Mouse (Mus musculus) cerebellum, adult 2 months (tissue): ENCODE measurements around the gene Sfn.

Source experiments
- CTCF ChIP-seq: fragments of 200-500 bp; IDR thresholded peaks from 2 replicates; pipeline ENCODE4 v1.5.1; 2011; ENCODE audit warnings: low read depth, mild to moderate bottlenecking, control low read depth, low read length, moderate library complexity, borderline replicate concordance; ENCODE audit not compliant: insufficient read depth
- POLR2A ChIP-seq: fragments of 200-500 bp; IDR thresholded peaks from 2 replicates; pipeline ENCODE4 v1.6.1; 2011; ENCODE audit warnings: low read length, control low read depth, borderline replicate concordance; ENCODE audit not compliant: insufficient read depth

DNA sequence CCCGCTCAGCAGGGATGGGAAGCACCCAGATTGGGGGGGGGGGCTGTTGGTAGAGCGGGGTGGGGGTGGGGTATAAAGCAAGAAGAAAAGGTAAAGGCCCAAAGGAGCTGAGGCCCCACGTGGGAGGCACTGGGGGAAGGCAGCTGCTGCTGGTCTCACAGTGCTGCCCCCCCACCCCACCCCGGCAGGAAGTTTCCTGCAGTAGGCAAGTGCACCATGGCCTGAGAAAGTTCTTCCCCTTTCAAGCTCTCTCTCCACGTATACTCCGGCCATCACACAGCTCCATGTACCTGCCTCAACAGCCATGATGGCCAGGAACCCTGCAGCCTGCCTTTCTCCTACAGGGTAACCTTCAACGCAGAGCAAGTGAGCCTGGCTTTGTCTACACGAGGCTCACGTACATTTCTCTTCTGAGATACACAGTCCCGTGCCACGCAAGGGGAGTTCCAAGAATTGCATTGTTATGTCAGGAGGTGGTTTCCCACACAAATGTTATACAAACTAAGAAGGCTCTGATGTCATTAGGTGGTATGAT, 20.3 kb upstream of the Sfn start:
- TF ChIP-seq CTCF: no peak
- no peak for TF ChIP-seq POLR2A
